Mouse (Mus musculus) forebrain, embryonic 10.5 days (tissue): ENCODE results near the gene Cklf. TPM values are rescaled to one million over a fixed set of nuclear protein-coding genes. Genes with fewer than 3 reads are reported as not detected.
A peak's percentile ranks its signal among the peaks of the same experiment; 100 is the strongest.

Source experiments
- DNase-seq: peaks from one replicate; pipeline ENCODE4 v3.0.0-alpha.2; 2017; ENCODE audit warnings: low spot score; ENCODE audit errors: extremely low spot score
- H3K27ac ChIP-seq: fragments of 300-500 bp; sonication (generic); 2 replicates; pipeline ENCODE4 v1.5.1; 2016; ENCODE audit warnings: mild to moderate bottlenecking
- H3K27me3 ChIP-seq: fragments of 300-500 bp; sonication (generic); 2 replicates; pipeline ENCODE4 v1.6.1; 2016; ENCODE audit warnings: mild to moderate bottlenecking; ENCODE audit not compliant: poor library complexity, severe bottlenecking
- H3K36me3 ChIP-seq: fragments of 300-500 bp; sonication (generic); replicated peaks from 2 replicates; pipeline ENCODE4 v1.6.1; 2016; ENCODE audit warnings: mild to moderate bottlenecking, moderate library complexity
- H3K4me1 ChIP-seq: fragments of 300-500 bp; sonication (generic); 2 replicates; pipeline ENCODE4 v1.6.1; 2016
- H3K4me3 ChIP-seq: fragments of 300-500 bp; sonication (generic); 2 replicates; pipeline ENCODE4 v1.5.1; 2016; ENCODE audit warnings: mild to moderate bottlenecking, moderate library complexity
- H3K9me3 ChIP-seq: fragments of 300-500 bp; sonication (generic); 2 replicates; pipeline ENCODE4 v1.6.1; 2016; ENCODE audit warnings: mild to moderate bottlenecking, moderate library complexity
- WGBS: fragments of 180-500 bp; shearing (Covaris S2); methylation state at CpG from one replicate; pipeline ENCODE4 v1.1.7; 2016; 5-methylcytosine and 5-hydroxymethylcytosine counted together
- polyA plus RNA-seq: library from polyadenylated mRNA; unstranded; fragments of >200 nt; fragmentation: Nextera tagmentation; extraction: Ambion mirVana; gene quantifications from 2 replicates; pipeline ENCODE4 v1.2.1, GENCODE M21; 2016

Gene Cklf
- polyA plus RNA-seq: 39.4 and 41.7 TPM in 2 replicates

- Histone ChIP-seq H3K36me3 (0 out of 2 replicates have a peak, but pooled peaks cover 4% of the 10 kb centered on the region), H3K4me3 (peak within 1 kb of the TSS; percentile 72), H3K27me3 (no peaks in the 10 kb centered on the region), H3K9me3 (no peaks in the 10 kb centered on the region), H3K4me1 (peaks cover 37% of the 10 kb centered on the region), H3K27ac (peak within 1 kb of the TSS; percentile 92)
- peak; percentile 86 for DNase-seq
- WGBS: 3% methylated on average over 41 of the region's 41 CpGs
Observed at GRCm38 (mm10) chr8:104250439-104251367, at the start of gene Cklf. TSS of gene Cklf (plus strand) at chr8:104250861.

GRCm38 (mm10) chr8:104201622-104202021 is 49.0 kb upstream of the Cklf start:
- Histone ChIP-seq H3K4me1 (no peaks in the 10 kb centered on the region), H3K27ac (no peak overlapping the region), H3K36me3 (no peaks in the 10 kb centered on the region), H3K9me3 (no peaks in the 10 kb centered on the region), H3K27me3 (no peaks in the 10 kb centered on the region), H3K4me3 (no peak overlapping the region)
- 87% methylated on average over 3 of the region's 3 CpGs for WGBS
- DNase-seq: no peak

DNA sequence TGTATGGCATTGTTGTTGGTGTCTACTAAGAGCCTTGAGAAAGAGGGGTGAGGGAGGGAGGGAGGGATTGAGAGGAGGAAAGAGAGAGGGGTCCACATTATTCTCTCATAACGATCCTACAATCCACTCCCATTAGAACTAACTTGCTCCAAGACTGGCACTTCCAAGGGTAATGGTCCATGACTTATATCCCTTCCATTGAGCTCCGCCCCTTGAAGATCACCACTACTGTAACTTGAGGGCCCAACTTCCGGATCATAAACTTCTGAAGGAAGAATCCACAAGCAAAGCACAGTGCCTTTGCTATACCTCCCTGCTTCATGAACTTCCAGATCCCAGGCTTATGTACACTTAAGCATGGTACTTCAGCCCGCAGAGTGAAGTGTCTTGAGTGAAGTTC is 48.3 kb upstream of the Cklf start:
- 91% methylated on average over 4 of the region's 4 CpGs for WGBS
- H3K27me3 ChIP-seq: no peaks in the 10 kb centered on the region
- no peak overlapping the region for H3K4me3 ChIP-seq
- H3K27ac ChIP-seq: no peak overlapping the region
- DNase-seq: no peak
- H3K9me3 ChIP-seq: no peaks in the 10 kb centered on the region
- H3K36me3 ChIP-seq: no peaks in the 10 kb centered on the region
- H3K4me1 ChIP-seq: no peaks in the 10 kb centered on the region

DNA sequence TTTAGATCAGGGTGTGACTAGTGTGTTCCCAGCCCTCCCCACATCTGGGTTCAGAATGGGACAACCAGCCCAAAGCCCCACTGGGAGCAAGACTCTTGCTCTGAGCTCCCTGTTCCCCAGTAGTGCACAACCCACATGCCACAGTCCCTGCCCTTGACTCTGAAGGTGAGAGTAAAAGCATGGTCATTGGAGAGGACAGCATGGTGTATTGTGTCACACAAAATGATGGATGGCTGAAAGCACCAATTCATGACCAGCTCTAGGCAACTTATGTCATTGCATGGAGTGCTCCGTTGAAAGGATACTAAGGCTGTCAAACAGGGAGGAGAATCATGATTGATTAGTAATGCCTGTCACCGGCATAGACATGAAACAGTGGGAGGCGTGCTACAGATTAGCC is 45.4 kb upstream of the Cklf start:
- Histone ChIP-seq H3K27me3 (no peaks in the 10 kb centered on the region), H3K4me1 (no peaks in the 10 kb centered on the region), H3K4me3 (no peak overlapping the region), H3K27ac (no peak overlapping the region), H3K36me3 (no peaks in the 10 kb centered on the region), H3K9me3 (no peaks in the 10 kb centered on the region)
- WGBS: 86% methylated on average over 3 of the region's 3 CpGs
- no peak for DNase-seq

DNA sequence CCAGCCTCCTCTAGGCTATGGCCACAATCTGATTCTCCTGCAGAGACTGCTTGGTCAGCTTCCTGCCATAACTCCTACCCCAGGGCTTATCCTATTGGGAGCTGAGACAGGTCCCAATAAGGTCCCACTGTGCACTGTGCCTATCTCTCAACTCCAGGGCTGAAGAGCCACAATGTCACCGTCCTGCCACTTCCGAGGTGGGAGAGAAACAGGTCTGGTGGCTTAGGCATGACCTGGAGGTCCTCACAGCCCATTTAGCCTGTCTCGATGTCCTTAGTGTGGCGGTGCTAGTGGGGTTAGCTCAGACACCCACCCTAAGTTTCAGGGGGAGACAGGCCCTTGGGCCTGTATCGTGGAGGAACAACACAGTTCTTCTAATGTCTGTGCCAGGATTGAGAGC is 33.1 kb upstream of the Cklf start:
- peaks cover 14% of the 10 kb centered on the region for H3K4me1 ChIP-seq
- 85% methylated on average over 5 of the region's 5 CpGs for WGBS
- no peaks in the 10 kb centered on the region for H3K9me3 ChIP-seq
- H3K27ac ChIP-seq: no peak overlapping the region
- H3K27me3 ChIP-seq: peaks cover 7% of the 10 kb centered on the region; the same call in 1 of the 2 replicates
- H3K36me3 ChIP-seq: no peaks in the 10 kb centered on the region
- H3K4me3 ChIP-seq: no peak overlapping the region
- no peak for DNase-seq

DNA sequence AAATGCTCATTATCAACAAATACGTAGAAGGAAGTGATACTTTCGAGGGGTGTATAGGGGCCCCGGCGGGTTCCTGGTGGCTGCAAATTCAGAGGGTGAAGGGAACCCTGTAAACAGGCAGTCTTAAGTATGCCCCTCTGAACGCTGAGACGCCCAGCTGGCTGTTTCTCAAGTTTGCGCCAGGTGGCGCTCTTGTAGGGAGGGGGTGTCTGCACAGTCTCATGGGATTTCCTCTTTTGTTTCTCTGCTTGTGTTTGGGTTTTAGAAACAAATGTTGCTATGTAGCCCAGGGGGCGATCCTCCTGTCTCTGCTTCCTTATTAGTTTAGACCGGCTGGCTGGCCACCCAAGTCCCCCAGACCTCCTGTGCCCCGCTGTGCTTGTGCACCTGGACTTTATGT is 31.6 kb upstream of the Cklf start:
- WGBS: 23% methylated on average over 11 of the region's 11 CpGs

GRCm38 (mm10) chr8:104219806-104220205 is 30.9 kb upstream of the Cklf start:
- H3K4me3 ChIP-seq: no peak overlapping the region
- peaks cover 7% of the 10 kb centered on the region; the same call in 1 of the 2 replicates for H3K27me3 ChIP-seq
- H3K9me3 ChIP-seq: peaks cover 5% of the 10 kb centered on the region; the same call in 1 of the 2 replicates
- DNase-seq: peak; percentile 79
- 44% methylated on average over 5 of the region's 5 CpGs for WGBS
- H3K27ac ChIP-seq: no peak overlapping the region
- H3K36me3 ChIP-seq: peaks cover 15% of the 10 kb centered on the region; the same call in 1 of the 2 replicates
- H3K4me1 ChIP-seq: peaks cover 7% of the 10 kb centered on the region

More for the DNA sequence above, 31.6 kb upstream of the Cklf start:
- peaks cover under 1% of the 10 kb centered on the region; the same call in 1 of the 2 replicates for H3K9me3 ChIP-seq
- peaks cover 7% of the 10 kb centered on the region; the same call in 1 of the 2 replicates for H3K27me3 ChIP-seq
- peaks cover 8% of the 10 kb centered on the region; the same call in 1 of the 2 replicates for H3K36me3 ChIP-seq
- no peak overlapping the region for H3K27ac ChIP-seq
- H3K4me1 ChIP-seq: peaks cover 7% of the 10 kb centered on the region
- peak; percentile 36 for DNase-seq
- H3K4me3 ChIP-seq: no peak overlapping the region

DNA sequence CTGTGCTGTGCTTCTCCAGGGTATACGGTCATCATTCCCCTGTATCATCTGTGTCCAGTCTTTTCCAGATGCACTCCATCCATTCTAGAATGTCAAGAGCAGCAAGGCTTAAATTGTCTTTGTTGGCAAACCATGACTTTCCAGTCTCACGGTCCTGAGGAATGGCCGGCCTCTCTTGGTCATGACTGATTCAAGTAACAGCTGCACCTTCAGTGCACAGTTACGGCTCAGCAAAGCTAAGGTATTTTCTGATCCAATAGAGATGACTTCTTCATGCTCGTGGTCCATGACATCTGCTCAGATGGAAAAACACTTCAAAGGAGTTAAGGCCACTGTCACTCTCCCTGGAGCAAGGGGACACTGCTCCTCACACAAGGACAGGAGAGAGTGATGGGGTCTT is 23.6 kb upstream of the Cklf start:
- Histone ChIP-seq H3K4me3 (no peak overlapping the region), H3K27me3 (no peaks in the 10 kb centered on the region), H3K9me3 (peaks cover 5% of the 10 kb centered on the region; the same call in 1 of the 2 replicates), H3K27ac (no peak overlapping the region), H3K36me3 (peaks cover 86% of the 10 kb centered on the region), H3K4me1 (peaks cover 4% of the 10 kb centered on the region)
- DNase-seq: no peak
- WGBS: 96% methylated on average over 5 of the region's 5 CpGs

DNA sequence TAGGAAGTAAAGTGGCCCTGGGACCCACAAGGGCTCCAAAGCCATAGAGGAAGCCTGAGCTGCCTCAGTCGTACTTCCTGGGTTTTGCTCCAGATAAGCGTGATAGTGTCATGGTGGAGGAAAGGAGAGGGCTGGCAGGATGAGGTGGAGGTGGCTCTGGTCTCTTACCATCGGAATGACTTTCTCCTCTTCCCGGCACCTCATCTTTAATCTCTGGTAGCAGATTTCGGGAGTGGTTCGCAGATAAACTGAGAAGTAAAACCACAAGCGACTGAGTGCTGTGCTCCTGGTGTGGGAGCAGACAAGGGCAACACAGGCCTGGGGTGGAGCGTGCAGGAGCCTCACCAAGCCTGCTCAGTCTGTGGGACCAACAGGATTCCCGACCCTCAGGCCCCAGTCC is 20.3 kb upstream of the Cklf start:
- H3K36me3 ChIP-seq: peaks cover 97% of the 10 kb centered on the region
- no peaks in the 10 kb centered on the region for H3K4me1 ChIP-seq
- DNase-seq: no peak
- no peak overlapping the region for H3K4me3 ChIP-seq
- WGBS: 88% methylated on average over 9 of the region's 9 CpGs
- H3K9me3 ChIP-seq: no peaks in the 10 kb centered on the region
- H3K27me3 ChIP-seq: no peaks in the 10 kb centered on the region
- no peak overlapping the region for H3K27ac ChIP-seq

GRCm38 (mm10) chr8:104232039-104232438 is 18.6 kb upstream of the Cklf start:
- H3K9me3 ChIP-seq: no peaks in the 10 kb centered on the region
- no peaks in the 10 kb centered on the region for H3K27me3 ChIP-seq
- H3K4me3 ChIP-seq: no peak overlapping the region
- no peak for DNase-seq
- H3K4me1 ChIP-seq: no peaks in the 10 kb centered on the region
- H3K27ac ChIP-seq: no peak overlapping the region
- 97% methylated on average over 4 of the region's 4 CpGs for WGBS
- peaks cover 97% of the 10 kb centered on the region for H3K36me3 ChIP-seq

DNA sequence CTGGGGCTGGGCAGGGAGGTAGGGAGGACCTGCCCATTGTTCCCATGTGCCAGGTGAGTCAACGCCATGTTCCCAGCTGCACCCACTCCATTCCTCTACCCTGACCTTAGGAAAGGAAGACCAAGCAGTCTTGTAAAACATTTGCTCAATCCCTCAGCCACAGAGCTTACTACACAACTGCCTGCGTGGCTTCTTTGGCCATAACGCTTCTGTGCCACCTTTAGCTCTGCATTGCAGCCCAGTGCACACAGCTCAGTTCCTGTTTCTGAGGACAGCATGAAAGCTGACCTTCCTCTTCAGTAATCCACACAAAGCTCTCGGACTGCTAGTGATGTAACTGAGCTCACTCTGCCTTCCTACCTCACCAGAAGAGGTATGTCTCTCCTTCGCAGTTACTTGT is 17.7 kb upstream of the Cklf start:
- H3K4me1 ChIP-seq: no peaks in the 10 kb centered on the region
- H3K4me3 ChIP-seq: no peak overlapping the region
- H3K9me3 ChIP-seq: no peaks in the 10 kb centered on the region
- H3K27ac ChIP-seq: no peak overlapping the region
- no peaks in the 10 kb centered on the region for H3K27me3 ChIP-seq
- WGBS: 93% methylated on average over 5 of the region's 5 CpGs
- peaks cover 97% of the 10 kb centered on the region for H3K36me3 ChIP-seq
- no peak for DNase-seq

DNA sequence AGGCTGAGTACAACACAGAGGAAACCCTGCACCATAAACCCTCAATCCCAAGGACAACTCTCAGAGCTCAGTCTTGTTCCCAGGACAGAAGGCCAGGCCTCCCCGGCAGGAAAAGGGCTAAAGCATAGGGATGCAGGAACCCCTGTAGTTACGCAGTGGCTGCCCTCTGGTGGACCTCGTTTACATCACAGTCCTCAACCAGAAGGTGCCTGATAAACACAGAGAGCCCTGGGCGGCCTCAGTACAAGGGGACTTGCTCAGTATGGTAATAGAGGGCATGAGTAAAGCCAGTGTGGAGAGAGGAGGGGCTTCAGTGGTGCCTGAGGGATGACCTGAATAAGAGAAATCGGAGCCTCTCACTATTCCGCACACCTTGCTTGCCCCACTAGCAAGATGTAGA is 16.1 kb upstream of the Cklf start:
- H3K9me3 ChIP-seq: no peaks in the 10 kb centered on the region
- no peaks in the 10 kb centered on the region for H3K27me3 ChIP-seq
- 53% methylated on average over 6 of the region's 6 CpGs for WGBS
- no peak overlapping the region for H3K4me3 ChIP-seq
- no peak overlapping the region for H3K27ac ChIP-seq
- no peaks in the 10 kb centered on the region for H3K4me1 ChIP-seq
- DNase-seq: no peak
- peaks cover 98% of the 10 kb centered on the region for H3K36me3 ChIP-seq

DNA sequence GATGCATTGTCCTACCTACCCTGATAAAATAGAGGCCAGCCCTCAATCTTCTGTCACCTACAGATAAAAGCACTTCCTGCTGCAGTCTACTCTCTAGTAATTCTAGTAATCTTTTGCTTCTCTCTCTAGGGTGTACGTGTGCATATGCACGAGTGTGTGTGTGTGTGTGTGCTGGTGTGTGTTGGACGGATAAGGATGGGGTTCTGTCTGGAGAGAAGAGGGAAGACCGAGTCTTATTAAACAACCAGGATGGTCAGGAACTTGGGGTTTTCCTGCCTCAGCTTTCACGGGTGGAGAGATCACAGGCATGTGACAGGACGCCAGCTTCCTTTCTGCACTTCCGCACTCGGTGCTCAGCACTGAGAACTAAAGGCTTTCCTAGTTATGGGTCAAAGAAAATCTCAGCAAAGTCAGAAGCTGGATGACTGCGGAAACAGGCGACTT is 11.2 kb upstream of the Cklf start:
- no peak for DNase-seq
- Histone ChIP-seq H3K27me3 (no peaks in the 10 kb centered on the region), H3K36me3 (peaks cover 88% of the 10 kb centered on the region), H3K27ac (no peak overlapping the region), H3K9me3 (no peaks in the 10 kb centered on the region), H3K4me1 (no peaks in the 10 kb centered on the region), H3K4me3 (no peak overlapping the region)
- whole genome bisulfite sequencing: 87% methylated on average over 10 of the region's 10 CpGs
